Mouse (Mus musculus) liver, embryonic 11.5 days (tissue): ENCODE data around the gene Mafk. TPM values are rescaled to one million over a fixed set of nuclear protein-coding genes. Genes with fewer than 3 reads are reported as not detected.

Experiments
- ATAC-seq: fragments of 200-750 bp; cut with Nextera tagmentation; replicated peaks from 2 replicates; pipeline ENCODE4 v1.8.0; 2017; ENCODE audit warnings: moderate number of reproducible peaks, mild to moderate bottlenecking, moderate TSS enrichment, moderate library complexity; ENCODE audit not compliant: low FRiP score
- DNase-seq: peaks from one replicate; pipeline ENCODE4 v3.0.0-alpha.2; 2017; ENCODE audit warnings: low spot score
- H3K27ac ChIP-seq: fragments of 300-500 bp; sonication (generic); 2 replicates; pipeline ENCODE4 v1.5.1; 2014; ENCODE audit warnings: mild to moderate bottlenecking, low read depth, low read length, control low read depth
- H3K27me3 ChIP-seq: fragments of 300-500 bp; sonication (generic); replicated peaks from 2 replicates; pipeline ENCODE4 v1.6.1; 2014; ENCODE audit warnings: low read length, mixed read lengths; ENCODE audit not compliant: control insufficient read depth, insufficient read depth
- H3K36me3 ChIP-seq: fragments of 300-500 bp; sonication (generic); 2 replicates; pipeline ENCODE4 v1.6.1; 2014; ENCODE audit warnings: mild to moderate bottlenecking, low read length, moderate library complexity, mixed read lengths; ENCODE audit not compliant: control insufficient read depth, insufficient read depth
- H3K4me1 ChIP-seq: fragments of 300-500 bp; sonication (generic); replicated peaks from 2 replicates; pipeline ENCODE4 v1.6.1; 2014; ENCODE audit warnings: low read length, mixed read lengths; ENCODE audit not compliant: control insufficient read depth, insufficient read depth
- H3K4me2 ChIP-seq: fragments of 300-500 bp; sonication (generic); 2 replicates; pipeline ENCODE4 v1.6.1; 2014; ENCODE audit warnings: mild to moderate bottlenecking, control low read depth, moderate library complexity
- H3K4me3 ChIP-seq: fragments of 300-500 bp; sonication (generic); 2 replicates; pipeline ENCODE4 v1.5.1; 2014; ENCODE audit warnings: low read depth, low read length, control low read depth
- H3K9ac ChIP-seq: fragments of 300-500 bp; sonication (generic); 2 replicates; pipeline ENCODE4 v1.6.1; 2014; ENCODE audit warnings: low read depth, low read length, control low read depth
- H3K9me3 ChIP-seq: fragments of 300-500 bp; sonication (generic); 2 replicates; pipeline ENCODE4 v1.6.1; 2016; ENCODE audit warnings: low read length, inconsistent platforms, mixed read lengths; ENCODE audit not compliant: control insufficient read depth
- WGBS: fragments of 180-500 bp; shearing (Covaris S2); extraction: QIAGEN DNeasy Blood & Tissue Kit; methylation state at CpG from one replicate; pipeline ENCODE4 v1.1.7; 2014; 5-methylcytosine and 5-hydroxymethylcytosine counted together
- polyA plus RNA-seq: library from polyadenylated mRNA; unstranded; fragments of >200 nt; fragmentation: Nextera tagmentation; extraction: Ambion mirVana; gene quantifications from 2 replicates; pipeline ENCODE4 v1.2.1, GENCODE M21; 2014

Gene Mafk
- polyA plus RNA-seq, 1 experiment from 2014 or later: 30.4 TPM

DNA sequence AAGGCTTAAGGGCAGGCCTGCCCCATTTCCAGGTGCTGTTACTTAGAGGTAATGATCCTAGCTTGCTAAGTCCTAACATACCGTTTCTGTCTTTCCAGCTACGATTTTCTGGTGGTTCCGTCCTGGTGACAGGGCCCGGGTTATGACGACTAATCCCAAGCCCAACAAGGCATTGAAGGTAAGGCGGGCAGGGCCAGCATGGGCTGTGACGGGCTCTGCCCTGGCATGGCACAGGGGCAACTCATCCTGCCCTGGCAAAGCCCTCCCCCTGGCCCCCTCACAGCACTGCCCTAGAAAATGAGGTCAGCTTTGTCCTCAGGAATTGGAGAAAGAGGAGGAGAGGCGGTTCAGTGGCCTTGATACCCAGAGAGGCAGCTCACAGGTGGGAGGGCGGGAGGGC, 7.7 kb downstream of the Mafk start:
- H3K4me1 ChIP-seq: peaks cover 59% of the 10 kb centered on the region
- H3K27ac ChIP-seq: no peak overlapping the region
- H3K9ac ChIP-seq: no peak overlapping the region
- 96% methylated on average over 9 of the region's 9 CpGs for WGBS
- ATAC-seq (no peak), DNase-seq (no peak)
- H3K36me3 ChIP-seq: peaks cover 31% of the 10 kb centered on the region
- H3K4me2 ChIP-seq: no peak overlapping the region
- no peaks in the 10 kb centered on the region for H3K9me3 ChIP-seq
- no peaks in the 10 kb centered on the region for H3K27me3 ChIP-seq
- no peak overlapping the region for H3K4me3 ChIP-seq

- ATAC-seq: no peak
- no peaks in the 10 kb centered on the region for H3K27me3 ChIP-seq
- 0 out of 2 replicates have a peak overlapping the region, but pooled peaks have one; percentile 2 for H3K27ac ChIP-seq
- peaks cover 59% of the 10 kb centered on the region for H3K4me1 ChIP-seq
- DNase-seq: no peak
- 92% methylated on average over 33 of the region's 33 CpGs for WGBS
- no peaks in the 10 kb centered on the region for H3K9me3 ChIP-seq
- H3K4me3 ChIP-seq: no peak overlapping the region
- H3K9ac ChIP-seq: no peak overlapping the region
- peaks cover 28% of the 10 kb centered on the region for H3K36me3 ChIP-seq
- H3K4me2 ChIP-seq: no peak overlapping the region
These were observed 8.7 kb downstream of the Mafk start for GRCm38 (mm10) chr5:139799801-139800590.

- Histone ChIP-seq H3K27ac (no peak overlapping the region), H3K4me3 (no peak overlapping the region), H3K4me1 (peaks cover 59% of the 10 kb centered on the region), H3K4me2 (no peak overlapping the region), H3K9ac (no peak overlapping the region), H3K36me3 (peaks cover 28% of the 10 kb centered on the region), H3K27me3 (no peaks in the 10 kb centered on the region), H3K9me3 (no peaks in the 10 kb centered on the region)
- DNase-seq (no peak), ATAC-seq (no peak)
- WGBS: 94% methylated on average over 8 of the region's 8 CpGs
These were observed 9.9 kb downstream of the Mafk start for GRCm38 (mm10) chr5:139801231-139801630.

DNA sequence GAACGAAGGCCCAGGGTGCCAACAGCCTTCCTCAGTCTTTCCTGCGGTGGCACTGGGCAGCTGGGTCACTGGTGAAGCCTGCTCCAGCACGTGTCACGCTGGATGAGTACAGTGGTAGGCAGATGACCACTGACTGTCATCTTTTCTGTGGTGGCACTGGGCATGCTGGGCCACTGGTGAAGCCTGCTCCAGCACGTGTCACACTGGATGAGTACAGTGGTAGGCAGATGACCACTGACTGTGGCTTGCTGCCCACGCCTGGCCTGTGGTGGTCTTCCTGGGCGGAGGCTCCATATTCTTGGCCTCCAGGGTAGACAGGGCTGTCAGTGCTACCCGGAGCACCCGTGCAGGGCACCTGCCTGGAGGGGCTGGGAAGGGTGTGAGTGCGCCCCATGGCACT, 10.6 kb downstream of the Mafk start:
- peaks cover 55% of the 10 kb centered on the region for H3K4me1 ChIP-seq
- H3K36me3 ChIP-seq: peaks cover 28% of the 10 kb centered on the region
- no peaks in the 10 kb centered on the region for H3K9me3 ChIP-seq
- H3K4me3 ChIP-seq: no peak overlapping the region
- H3K9ac ChIP-seq: no peak overlapping the region
- 89% methylated on average over 10 of the region's 10 CpGs for WGBS
- H3K27me3 ChIP-seq: no peaks in the 10 kb centered on the region
- no peak for DNase-seq
- H3K4me2 ChIP-seq: no peak overlapping the region
- H3K27ac ChIP-seq: no peak overlapping the region
- no peak for ATAC-seq

- Histone ChIP-seq H3K4me1 (peaks cover 42% of the 10 kb centered on the region), H3K27ac (peak overlapping the region; percentile 99), H3K27me3 (no peaks in the 10 kb centered on the region), H3K9ac (peak overlapping the region; percentile 59), H3K4me2 (peak overlapping the region; percentile 64), H3K36me3 (peaks cover 28% of the 10 kb centered on the region), H3K4me3 (peak overlapping the region; percentile 18; the same call in 1 of the 2 replicates), H3K9me3 (no peaks in the 10 kb centered on the region)
- ATAC-seq (peak; percentile 34), DNase-seq (no peak)
- WGBS: 72% methylated on average over 8 of the region's 8 CpGs
These were observed 11.9 kb downstream of the Mafk start for GRCm38 (mm10) chr5:139803165-139803564.

- 6% methylated on average over 12 of the region's 12 CpGs for WGBS
- Histone ChIP-seq H3K9me3 (no peaks in the 10 kb centered on the region), H3K4me1 (peaks cover 39% of the 10 kb centered on the region), H3K36me3 (peaks cover 28% of the 10 kb centered on the region), H3K4me3 (peak overlapping the region; percentile 18; the same call in 1 of the 2 replicates), H3K4me2 (peak overlapping the region; percentile 64), H3K9ac (peak overlapping the region; percentile 59), H3K27ac (peak overlapping the region; percentile 99), H3K27me3 (no peaks in the 10 kb centered on the region)
- DNase-seq: peak; percentile 83
- ATAC-seq: peak; percentile 46
These were observed 12.3 kb downstream of the Mafk start for GRCm38 (mm10) chr5:139803601-139804102.

GRCm38 (mm10) chr5:139804107-139804551, 12.8 kb downstream of the Mafk start:
- H3K27ac ChIP-seq: peak overlapping the region; percentile 99
- no peaks in the 10 kb centered on the region for H3K27me3 ChIP-seq
- H3K4me1 ChIP-seq: peaks cover 39% of the 10 kb centered on the region
- H3K36me3 ChIP-seq: peaks cover 26% of the 10 kb centered on the region
- peak overlapping the region; percentile 0; the same call in 1 of the 2 replicates for H3K4me3 ChIP-seq
- 3% methylated on average over 6 of the region's 6 CpGs for WGBS
- H3K9me3 ChIP-seq: no peaks in the 10 kb centered on the region
- peak overlapping the region; percentile 63 for H3K9ac ChIP-seq
- H3K4me2 ChIP-seq: peak overlapping the region; percentile 64
- ATAC-seq: peak; percentile 97
- no peak for DNase-seq

DNA sequence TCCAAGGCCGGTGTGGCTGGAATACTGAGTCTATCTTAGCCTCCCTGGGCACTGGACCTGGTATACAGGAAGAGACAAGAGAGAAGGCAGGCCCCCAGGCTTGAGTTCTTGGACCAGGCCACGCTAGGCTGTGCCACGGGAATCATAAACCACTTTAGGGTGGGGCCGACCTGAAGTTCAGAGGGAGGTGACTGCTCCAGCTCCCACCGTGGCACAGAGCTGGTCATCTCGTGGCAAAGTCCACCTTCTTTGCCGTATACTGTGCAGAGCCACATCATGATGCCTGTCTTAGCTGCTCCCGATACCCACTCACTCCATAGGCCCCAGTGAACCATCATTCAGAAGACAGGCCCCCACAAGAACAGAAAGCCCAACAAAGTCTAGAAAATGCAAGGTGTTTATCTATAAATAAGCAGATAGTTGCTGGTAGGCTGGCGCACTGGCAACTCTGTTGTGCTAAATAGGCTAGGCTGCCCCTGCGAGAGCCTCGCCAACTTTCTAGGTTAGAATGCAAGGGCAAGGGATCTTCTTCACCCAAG, 13.3 kb downstream of the Mafk start:
- Histone ChIP-seq H3K4me3 (0 out of 2 replicates have a peak overlapping the region, but pooled peaks have one; percentile 0), H3K9me3 (no peaks in the 10 kb centered on the region), H3K9ac (peak overlapping the region; percentile 63), H3K27me3 (no peaks in the 10 kb centered on the region), H3K4me1 (peaks cover 39% of the 10 kb centered on the region), H3K36me3 (peaks cover 22% of the 10 kb centered on the region), H3K4me2 (peak overlapping the region; percentile 64), H3K27ac (peak overlapping the region; percentile 99)
- 33% methylated on average over 11 of the region's 11 CpGs for WGBS
- DNase-seq (peak; percentile 71), ATAC-seq (peak; percentile 48)
